Mouse (Mus musculus): ENCODE measurements around the gene Crybg3. TPM values are rescaled to one million over a fixed set of nuclear protein-coding genes. Genes with fewer than 3 reads are reported as not detected.

Crybg3 gene
- polyA plus RNA-seq, 1 experiment = not detected

DNA sequence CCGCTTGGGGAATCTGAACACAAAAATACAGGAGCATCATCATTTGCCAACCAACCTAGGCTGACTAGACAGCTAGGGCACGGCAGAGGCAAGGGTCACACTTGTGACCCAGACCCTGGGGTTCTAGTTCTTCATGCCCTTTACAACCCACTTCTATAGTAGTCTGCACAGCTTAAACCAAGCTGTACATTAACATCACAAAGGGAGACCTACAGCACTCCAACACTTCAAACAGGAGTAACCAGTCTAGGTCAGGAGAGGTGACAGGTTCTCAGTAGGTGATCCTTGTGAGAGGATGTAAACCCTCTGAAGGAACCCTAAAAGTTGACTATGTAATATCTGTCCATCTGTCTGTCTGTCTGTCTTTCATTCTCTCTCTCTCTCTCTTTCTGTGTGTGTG is 35.1 kb downstream of the Crybg3 start:
- Histone ChIP-seq H3K4me1 (no peaks in the 10 kb centered on the region), H3K36me3 (replicated peaks; ENCODE audit: low read length) (no peaks in the 10 kb centered on the region), H3K4me3 (replicated peaks) (no peak overlapping the region), H3K9me3 (0 out of 2 replicates have a peak, but pooled peaks cover 2% of the 10 kb centered on the region), H3K27me3 (replicated peaks) (no peaks in the 10 kb centered on the region)
- no peak for TF ChIP-seq FLI1 (IDR thresholded peaks at IDR 0.05; ENCODE audit: low read length)
- no peak for TF ChIP-seq GATA1 (IDR thresholded peaks at IDR 0.05; ENCODE audit: borderline replicate concordance, low read length)

DNA sequence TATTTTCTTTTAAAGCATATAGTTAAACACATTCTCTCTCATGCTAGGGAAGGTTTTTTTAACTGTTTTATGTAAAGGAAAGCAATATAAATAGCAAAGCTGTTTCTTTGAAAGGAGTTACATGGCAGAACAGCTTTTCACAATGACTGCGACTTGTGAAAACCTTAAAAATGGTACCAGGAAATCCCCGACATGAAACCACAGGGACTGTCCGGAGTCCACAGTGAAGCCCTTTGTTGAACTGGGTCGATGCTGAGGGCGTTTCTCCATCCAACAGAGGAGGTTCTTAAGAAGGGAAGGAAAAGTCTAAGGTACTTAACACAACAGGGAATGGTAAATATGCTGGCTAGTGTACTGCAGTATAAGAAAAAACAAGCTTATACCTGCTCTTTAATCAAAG is 36.8 kb downstream of the Crybg3 start:
- no peak for TF ChIP-seq FLI1 (IDR thresholded peaks at IDR 0.05; ENCODE audit: low read length)
- no peak for TF ChIP-seq GATA1 (IDR thresholded peaks at IDR 0.05; ENCODE audit: borderline replicate concordance, low read length)
- Histone ChIP-seq H3K36me3 (replicated peaks; ENCODE audit: low read length) (no peaks in the 10 kb centered on the region), H3K9me3 (0 out of 2 replicates have a peak, but pooled peaks cover 2% of the 10 kb centered on the region), H3K4me1 (no peaks in the 10 kb centered on the region), H3K27me3 (replicated peaks) (no peaks in the 10 kb centered on the region), H3K4me3 (replicated peaks) (no peak overlapping the region)

DNA sequence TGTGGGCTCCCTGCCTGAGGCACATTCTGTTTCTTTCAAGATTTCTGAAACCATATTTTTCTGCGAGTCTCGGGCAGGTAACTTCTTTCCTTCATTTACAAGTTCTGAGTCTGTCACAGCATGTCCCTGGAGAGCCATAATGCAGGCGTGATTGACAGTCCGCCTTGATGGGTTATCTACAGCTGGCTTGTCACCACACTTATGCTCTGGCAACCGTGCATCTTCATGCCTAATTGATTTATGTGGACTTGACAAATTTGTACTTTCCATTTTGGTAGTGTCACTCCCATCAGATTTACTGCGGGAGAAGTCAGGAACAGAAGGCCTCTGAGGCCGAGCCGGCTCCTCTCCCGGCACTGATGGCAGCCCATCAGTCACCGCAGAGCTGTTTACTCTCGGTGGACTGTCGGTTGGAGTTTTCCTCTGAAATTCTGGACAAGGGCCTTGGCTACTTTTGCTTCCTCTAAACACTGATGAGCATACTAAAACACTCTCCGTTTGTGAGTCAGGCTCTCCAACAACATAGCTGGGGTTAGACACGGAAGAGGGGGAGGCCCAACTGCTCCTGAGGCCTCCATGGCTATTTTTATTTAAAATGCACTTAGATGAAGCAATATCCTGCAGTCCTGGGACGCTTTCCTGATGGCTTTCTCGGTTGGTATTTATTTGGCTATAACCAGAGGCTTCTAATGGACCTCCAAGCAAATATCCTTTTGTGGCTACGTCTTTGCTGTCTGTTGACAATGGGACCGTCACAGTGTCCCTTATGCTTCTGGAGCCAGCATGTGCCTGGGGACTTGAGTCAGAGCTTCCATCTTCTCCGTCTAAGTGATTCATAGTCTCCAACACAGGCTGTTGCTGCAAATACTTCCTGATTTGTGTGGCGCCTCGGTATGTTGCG is 41.2 kb downstream of the Crybg3 start:
- no peak overlapping the region for H3K4me3 ChIP-seq (replicated peaks)
- no peaks in the 10 kb centered on the region for H3K9me3 ChIP-seq
- H3K4me1 ChIP-seq = no peaks in the 10 kb centered on the region
- H3K27me3 ChIP-seq (replicated peaks) = no peaks in the 10 kb centered on the region
- no peaks in the 10 kb centered on the region for H3K36me3 ChIP-seq (replicated peaks; ENCODE audit: low read length)
- no peak for TF ChIP-seq GATA1 (IDR thresholded peaks at IDR 0.05; ENCODE audit: borderline replicate concordance, low read length)
- no peak for TF ChIP-seq FLI1 (IDR thresholded peaks at IDR 0.05; ENCODE audit: low read length)

DNA sequence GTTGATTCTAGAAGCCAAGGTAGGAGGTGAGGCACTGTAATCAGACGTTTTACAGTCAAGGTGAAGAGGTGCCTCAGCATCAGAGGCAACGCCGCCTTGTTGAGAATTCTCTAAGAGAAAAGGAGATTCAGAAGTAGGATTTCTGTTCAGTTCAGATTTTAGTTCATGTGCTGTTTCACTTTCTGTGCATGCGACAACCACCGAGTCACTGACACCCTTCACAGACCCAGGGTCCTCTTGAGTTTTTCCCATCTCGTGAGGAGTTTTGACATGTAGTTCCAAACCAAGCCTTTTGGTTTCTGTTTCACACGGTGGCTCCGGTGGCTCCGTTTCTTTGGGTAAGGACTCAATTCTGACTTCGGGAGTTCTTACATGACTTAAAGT is 41.9 kb downstream of the Crybg3 start:
- no peaks in the 10 kb centered on the region for H3K4me1 ChIP-seq
- H3K36me3 ChIP-seq (replicated peaks; ENCODE audit: low read length) = no peaks in the 10 kb centered on the region
- H3K9me3 ChIP-seq = no peaks in the 10 kb centered on the region; the same call in 1 of the 2 replicates
- H3K27me3 ChIP-seq (replicated peaks) = no peaks in the 10 kb centered on the region
- TF ChIP-seq FLI1 (IDR thresholded peaks at IDR 0.05; ENCODE audit: low read length) (no peak), GATA1 (IDR thresholded peaks at IDR 0.05; ENCODE audit: borderline replicate concordance, low read length) (no peak)
- H3K4me3 ChIP-seq (replicated peaks) = no peak overlapping the region

DNA sequence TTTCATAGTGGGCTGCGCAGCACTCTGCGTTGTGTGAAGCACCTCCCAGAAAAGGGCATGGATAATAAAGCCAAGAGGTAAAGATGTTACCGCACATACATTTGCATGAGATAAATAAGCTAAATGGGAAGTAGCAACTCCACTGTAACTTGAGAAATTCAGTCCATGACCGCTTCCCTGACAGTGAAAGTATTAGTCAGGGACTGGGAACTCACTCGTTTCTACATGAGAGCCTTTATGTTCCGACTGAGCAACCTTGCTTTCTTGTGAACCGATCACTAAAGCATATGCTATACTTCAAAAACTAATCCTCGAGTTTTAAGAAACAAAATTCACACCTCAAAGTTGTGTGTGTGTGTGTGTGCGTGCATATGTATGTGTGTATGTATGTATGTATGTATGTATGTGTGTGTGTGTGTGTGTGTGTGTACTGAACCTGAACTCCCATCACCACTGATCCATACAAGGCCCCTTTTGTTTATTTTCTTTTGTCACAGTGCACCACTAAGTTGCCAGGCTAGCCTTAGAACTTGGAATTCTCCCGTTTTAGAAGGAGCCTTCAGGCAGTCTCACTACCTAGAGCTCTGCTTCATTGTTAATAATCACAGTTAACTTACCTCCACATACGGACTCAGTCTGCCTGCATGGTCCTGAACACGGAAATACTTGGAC is 47.2 kb downstream of the Crybg3 start:
- no peak overlapping the region for H3K4me3 ChIP-seq (replicated peaks)
- H3K4me1 ChIP-seq = no peaks in the 10 kb centered on the region
- H3K36me3 ChIP-seq (replicated peaks; ENCODE audit: low read length) = no peaks in the 10 kb centered on the region
- H3K27me3 ChIP-seq (replicated peaks) = no peaks in the 10 kb centered on the region
- TF ChIP-seq GATA1 (IDR thresholded peaks at IDR 0.05; ENCODE audit: borderline replicate concordance, low read length) (no peak), FLI1 (IDR thresholded peaks at IDR 0.05; ENCODE audit: low read length) (no peak)
- peaks cover 3% of the 10 kb centered on the region for H3K9me3 ChIP-seq

DNA sequence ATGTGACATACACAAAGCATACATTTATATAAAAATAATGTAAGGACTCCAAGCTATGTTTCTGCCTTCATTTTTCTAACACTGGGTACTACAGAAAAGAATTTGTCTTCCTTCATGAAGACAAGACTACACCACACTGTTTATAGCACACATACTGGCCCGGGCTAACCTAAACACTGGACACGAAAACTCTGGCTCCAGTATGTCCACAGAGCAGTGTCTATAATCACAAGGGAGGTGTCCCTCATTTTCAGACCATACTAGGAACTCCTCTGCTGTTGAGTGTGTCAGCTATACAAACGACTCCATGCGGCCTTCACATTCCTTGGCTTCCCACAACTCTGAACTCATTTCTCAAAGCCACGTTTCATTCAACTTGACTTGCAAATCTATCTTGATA is 49.3 kb downstream of the Crybg3 start:
- H3K4me1 ChIP-seq = no peaks in the 10 kb centered on the region
- H3K4me3 ChIP-seq (replicated peaks) = no peak overlapping the region
- TF ChIP-seq FLI1 (IDR thresholded peaks at IDR 0.05; ENCODE audit: low read length) (no peak), GATA1 (IDR thresholded peaks at IDR 0.05; ENCODE audit: borderline replicate concordance, low read length) (no peak)
- peaks cover 3% of the 10 kb centered on the region for H3K9me3 ChIP-seq
- no peaks in the 10 kb centered on the region for H3K36me3 ChIP-seq (replicated peaks; ENCODE audit: low read length)
- no peaks in the 10 kb centered on the region for H3K27me3 ChIP-seq (replicated peaks)

DNA sequence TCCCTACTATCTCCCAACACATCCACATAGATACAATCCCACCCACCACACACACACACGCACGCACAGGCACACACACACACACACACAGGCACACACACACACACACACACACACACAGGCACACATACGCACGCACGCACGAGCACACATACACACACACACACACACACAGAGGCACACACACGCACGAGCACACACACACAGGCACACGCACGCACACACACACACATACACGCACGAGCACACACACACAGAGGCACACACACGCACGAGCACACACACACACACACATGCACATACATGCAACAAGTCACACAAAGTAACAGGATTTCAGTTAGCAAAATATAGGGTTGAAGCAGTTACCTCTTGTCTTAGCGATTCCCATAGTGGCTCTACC is 51.1 kb downstream of the Crybg3 start:
- TF ChIP-seq FLI1 (IDR thresholded peaks at IDR 0.05; ENCODE audit: low read length) (no peak), GATA1 (IDR thresholded peaks at IDR 0.05; ENCODE audit: borderline replicate concordance, low read length) (no peak)

DNA sequence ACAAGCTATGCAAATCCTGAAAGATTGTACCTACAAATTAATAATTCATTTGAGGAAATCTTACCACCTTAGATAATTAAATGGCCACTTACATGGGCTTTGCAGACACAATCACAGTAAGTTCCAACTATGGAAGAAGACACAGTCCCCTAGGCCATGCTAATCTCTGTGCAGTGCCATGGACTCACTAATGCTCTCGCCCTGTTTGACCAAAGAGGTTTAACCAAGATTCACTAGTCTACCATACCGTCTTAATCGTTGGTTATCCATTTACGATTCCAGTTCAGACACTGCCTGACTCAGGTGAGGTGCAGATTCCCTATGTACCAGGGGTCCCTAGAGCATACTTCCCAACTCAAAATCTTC is 52.2 kb downstream of the Crybg3 start:
- H3K36me3 ChIP-seq (replicated peaks; ENCODE audit: low read length) = no peaks in the 10 kb centered on the region
- TF ChIP-seq GATA1 (IDR thresholded peaks at IDR 0.05; ENCODE audit: borderline replicate concordance, low read length) (no peak), FLI1 (IDR thresholded peaks at IDR 0.05; ENCODE audit: low read length) (no peak)
- peaks cover 3% of the 10 kb centered on the region for H3K9me3 ChIP-seq
- H3K27me3 ChIP-seq (replicated peaks) = no peaks in the 10 kb centered on the region
- no peaks in the 10 kb centered on the region for H3K4me1 ChIP-seq
- H3K4me3 ChIP-seq (replicated peaks) = no peak overlapping the region

More for the DNA sequence above, 51.1 kb downstream of the Crybg3 start:
- H3K9me3 ChIP-seq = peaks cover 3% of the 10 kb centered on the region
- H3K36me3 ChIP-seq (replicated peaks; ENCODE audit: low read length) = no peaks in the 10 kb centered on the region
- no peaks in the 10 kb centered on the region for H3K27me3 ChIP-seq (replicated peaks)
- H3K4me3 ChIP-seq (replicated peaks) = peak overlapping the region; percentile 62
- no peaks in the 10 kb centered on the region for H3K4me1 ChIP-seq

DNA sequence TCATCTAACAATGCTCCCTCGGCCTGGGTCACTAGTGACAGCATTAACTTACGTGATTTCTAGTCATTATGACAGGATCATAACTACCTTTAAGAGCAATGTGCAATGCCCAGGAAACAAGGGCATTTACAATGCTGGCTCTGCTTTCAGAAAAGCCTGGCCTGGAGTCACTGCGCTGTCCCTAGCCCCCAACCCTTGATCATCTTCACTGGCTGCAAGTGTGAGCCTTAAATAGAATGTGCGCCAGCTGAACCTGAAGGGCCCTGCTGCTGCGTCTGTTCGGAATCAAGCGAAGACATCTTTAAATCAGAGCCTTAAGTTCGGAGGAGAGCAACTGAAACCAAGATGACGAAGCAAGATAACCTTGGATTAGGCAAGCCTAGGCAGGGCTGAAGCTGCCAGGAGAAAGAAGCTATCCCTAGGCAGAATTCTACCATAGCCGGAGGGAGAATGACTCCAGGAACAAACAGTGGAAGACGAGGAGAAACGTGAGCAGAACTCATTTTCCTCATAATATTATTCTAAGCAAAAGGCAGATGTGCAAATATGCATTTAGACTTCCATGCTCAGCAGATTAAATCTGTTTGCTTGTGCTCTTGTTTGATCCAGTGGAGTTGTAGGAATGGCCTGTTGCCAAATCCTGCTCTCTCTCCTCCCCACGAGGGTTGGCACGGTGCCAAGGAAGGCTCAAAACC is 52.7 kb downstream of the Crybg3 start:
- H3K36me3 ChIP-seq (replicated peaks; ENCODE audit: low read length) = no peaks in the 10 kb centered on the region
- no peaks in the 10 kb centered on the region for H3K27me3 ChIP-seq (replicated peaks)
- H3K9me3 ChIP-seq = peaks cover 3% of the 10 kb centered on the region
- no peak overlapping the region for H3K4me3 ChIP-seq (replicated peaks)
- no peak for TF ChIP-seq FLI1 (IDR thresholded peaks at IDR 0.05; ENCODE audit: low read length)
- no peak for TF ChIP-seq GATA1 (IDR thresholded peaks at IDR 0.05; ENCODE audit: borderline replicate concordance, low read length)
- H3K4me1 ChIP-seq = no peaks in the 10 kb centered on the region
